Mouse (Mus musculus): Measurements from ENCODE around the gene Zfp93.
"Not testable (repeated sequence)": the region's sequence is repeated elsewhere in the genome, so short reads cannot be mapped to it uniquely, and the experiment has no call there.

The Zfp93 gene

GRCm38 (mm10) chr7:24270288-24270672 is at the start of gene Zfp93:
Gene Zfp93, plus strand, starts transcription at chr7:24270420.
- in situ Hi-C loops (cut with MboI, MseI), result loop anchor here in 1 of 2 experiments (5.0 kb wide), 1 partner anchor 33 kb away; the partner anchor contains the start of gene Zfp109

- in situ Hi-C loops (cut with MboI, MseI), result loop anchor here in 1 of 2 experiments (5.0 kb wide), 1 partner anchor 35 kb away; the partner anchor contains the start of gene Zfp93
These were observed 33.0 kb upstream of the Zfp93 start, which contains the start of gene Zfp109 for GRCm38 (mm10) chr7:24237040-24237791. Gene Zfp109, minus strand, starts transcription at chr7:24237560.

- in situ Hi-C loops (cut with MboI, MseI), result no loop called here
These were observed 16.2 kb upstream of the Zfp93 start for GRCm38 (mm10) chr7:24253779-24254615.

GRCm38 (mm10) chr7:24254633-24255474 is 15.4 kb upstream of the Zfp93 start, which contains the start of gene Zfp108:
Gene Zfp108, plus strand, starts transcription at chr7:24254794.
- in situ Hi-C loops (cut with MboI, MseI), result no loop called here

GRCm38 (mm10) chr7:24259306-24259999 is 10.8 kb upstream of the Zfp93 start:
- in situ Hi-C loops (cut with MboI, MseI), result no loop called here

- in situ Hi-C loops (cut with MboI, MseI), result no loop called here
These were observed 10.3 kb upstream of the Zfp93 start for GRCm38 (mm10) chr7:24260000-24260312.

- in situ Hi-C loops (cut with MboI, MseI), result no loop called here
These were observed 1.8 kb upstream of the Zfp93 start for GRCm38 (mm10) chr7:24268176-24269155.

GRCm38 (mm10) chr7:24269256-24269655 is 964 bp upstream of the Zfp93 start:
- in situ Hi-C loops (cut with MboI, MseI), result no loop called here

GRCm38 (mm10) chr7:24269667-24270287 is 443 bp upstream of the Zfp93 start:
- in situ Hi-C loops (cut with MboI, MseI), result loop anchor here in 1 of 2 experiments (5.0 kb wide), 1 partner anchor 32 kb away; the partner anchor contains the start of gene Zfp109

- in situ Hi-C loops (cut with MboI, MseI), result loop anchor here in 1 of 2 experiments (5.0 kb wide), 1 partner anchor 34 kb away; the partner anchor contains the start of gene Zfp109
These were observed 971 bp downstream of the Zfp93 start for GRCm38 (mm10) chr7:24271191-24271590.

- in situ Hi-C loops (cut with MboI, MseI), result loop anchor here in 1 of 2 experiments (5.0 kb wide), 1 partner anchor 37 kb away; the partner anchor contains the start of gene Zfp109
These were observed 4.2 kb downstream of the Zfp93 start for GRCm38 (mm10) chr7:24274456-24274855.

GRCm38 (mm10) chr7:24278771-24279170 is 8.6 kb downstream of the Zfp93 start:
- in situ Hi-C loops (cut with MboI, MseI), result not testable (repeated sequence)

- in situ Hi-C loops (cut with MboI, MseI), result no loop called here
These were observed 10.0 kb downstream of the Zfp93 start for GRCm38 (mm10) chr7:24280031-24280857.

GRCm38 (mm10) chr7:24280858-24281145 is 10.6 kb downstream of the Zfp93 start:
- in situ Hi-C loops (cut with MboI, MseI), result no loop called here

- in situ Hi-C loops (cut with MboI, MseI), result loop anchor here (5.0 kb wide), 2 partner anchors 134 to 319 kb away; no protein-coding TSS in a partner anchor
These were observed 15.9 kb downstream of the Zfp93 start for GRCm38 (mm10) chr7:24286090-24286489.

GRCm38 (mm10) chr7:24286916-24287315 is 16.7 kb downstream of the Zfp93 start:
- in situ Hi-C loops (cut with MboI, MseI), result loop anchor here (5.0 kb wide), 2 partner anchors 135 to 320 kb away; no protein-coding TSS in a partner anchor

GRCm38 (mm10) chr7:24287670-24288069 is 17.4 kb downstream of the Zfp93 start:
- in situ Hi-C loops (cut with MboI, MseI), result loop anchor here (5.0 kb wide), 2 partner anchors 135 to 320 kb away; no protein-coding TSS in a partner anchor

- in situ Hi-C loops (cut with MboI, MseI), result loop anchor here (5.0 kb wide), 2 partner anchors 136 to 321 kb away; no protein-coding TSS in a partner anchor
These were observed 18.3 kb downstream of the Zfp93 start for GRCm38 (mm10) chr7:24288512-24288911.
